Mouse (Mus musculus) liver, adult (tissue): ENCODE results near the gene Gm10320.

Experiments used
- GATA4 ChIP-seq: IDR thresholded peaks from 2 replicates; pipeline ENCODE4 v1.6.1; 2014; ENCODE audit warnings: mild to moderate bottlenecking, low read length; ENCODE audit not compliant: insufficient replicate concordance

Gene Gm10320

GRCm38 (mm10) chr13:98454224-98454967 lies 37.4 kb downstream of the Gm10320 start:
- TF ChIP-seq GATA4 = no peak

- TF ChIP-seq GATA4 = no peak
Measured at GRCm38 (mm10) chr13:98453146-98453545, 38.7 kb downstream of the Gm10320 start.

GRCm38 (mm10) chr13:98448696-98449095 lies 43.1 kb downstream of the Gm10320 start:
- TF ChIP-seq GATA4 = no peak

GRCm38 (mm10) chr13:98447741-98448140 lies 44.1 kb downstream of the Gm10320 start:
- TF ChIP-seq GATA4 = no peak

GRCm38 (mm10) chr13:98445391-98446125 lies 46.2 kb downstream of the Gm10320 start:
- TF ChIP-seq GATA4 = no peak

- TF ChIP-seq GATA4 = no peak
Measured at GRCm38 (mm10) chr13:98441001-98441400, 50.8 kb downstream of the Gm10320 start.

GRCm38 (mm10) chr13:98440293-98440952 lies 51.4 kb downstream of the Gm10320 start:
- TF ChIP-seq GATA4 = no peak
